Mouse (Mus musculus): Measurements from ENCODE around the gene Duoxa2. TPM values are rescaled to one million over a fixed set of nuclear protein-coding genes. Genes with fewer than 3 reads are reported as not detected.
"Not testable (repeated sequence)": the region's sequence is repeated elsewhere in the genome, so short reads cannot be mapped to it uniquely, and the experiment has no call there.

Duoxa2 gene
- total and polyA plus RNA-seq, 2 experiments, result 0.09 TPM; not detected in 1

DNA sequence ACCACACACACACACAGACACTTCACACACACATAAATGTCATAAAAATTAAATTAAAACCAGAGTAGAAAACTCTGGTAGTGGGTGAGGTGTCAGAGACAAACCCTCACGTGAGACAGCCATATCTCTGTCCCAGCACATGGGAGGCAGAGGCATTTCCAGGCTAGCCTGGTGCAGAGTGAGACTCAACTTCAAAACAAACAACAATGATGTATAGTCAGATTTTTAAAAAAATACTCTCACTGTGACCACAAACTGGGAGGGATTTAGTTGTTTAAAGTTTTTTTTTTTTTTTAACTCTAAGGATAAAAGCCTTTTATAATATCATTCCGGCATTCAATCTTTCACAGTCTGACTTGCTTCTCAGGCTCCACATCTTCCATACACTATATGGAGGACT lies 26.7 kb downstream of the Duoxa2 start:
- no peak for DNase-seq (ENCODE audit: extremely low read depth, low read depth, low spot score)
- Histone ChIP-seq H3K4me1 (ENCODE audit: control insufficient read depth, insufficient read depth, low read length) (peaks cover 3% of the 10 kb centered on the region; the same call in 1 of the 2 replicates), H3K9ac (ENCODE audit: low read depth, low read length) (no peak overlapping the region), H3K36me3 (ENCODE audit: control insufficient read depth, insufficient read depth, low read length) (no peaks in the 10 kb centered on the region), H3K79me2 (ENCODE audit: control insufficient read depth, insufficient read depth, low read length) (no peaks in the 10 kb centered on the region), H3K4me3 (ENCODE audit: insufficient read depth, low read depth, low read length) (no peak overlapping the region), H3K27me3 (ENCODE audit: control insufficient read depth, insufficient read depth, low read length) (no peaks in the 10 kb centered on the region), H3K27ac (replicated peaks; ENCODE audit: insufficient read depth, low read depth, low read length) (no peak overlapping the region)
- TF ChIP-seq CTCF (IDR thresholded peaks at IDR 0.05; ENCODE audit: low read depth, low read length) (no peak), POLR2A (IDR thresholded peaks at IDR 0.05; ENCODE audit: extremely low read depth, insufficient read depth, low read length) (no peak)
- 85% methylated on average over 2 of the region's 2 CpGs for WGBS

DNA sequence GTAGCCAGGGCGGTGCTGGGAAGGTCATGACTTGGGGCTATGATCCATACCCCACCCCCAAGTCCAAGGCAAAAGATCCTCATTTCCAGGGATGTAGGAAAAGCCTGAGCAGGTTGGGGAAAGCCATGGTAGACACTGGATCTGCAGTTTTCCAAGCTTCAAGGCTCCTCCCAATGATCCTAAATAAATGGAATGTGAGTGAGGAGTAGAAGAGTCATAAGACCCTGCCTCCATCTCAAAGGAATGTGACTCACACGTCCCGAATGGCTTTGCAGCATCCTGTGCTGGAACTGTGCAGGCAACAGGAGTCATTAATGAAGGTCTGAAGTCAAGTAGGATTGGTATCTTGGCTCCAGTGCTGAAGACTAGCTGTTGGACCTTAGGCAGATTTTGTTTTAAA lies 29.3 kb downstream of the Duoxa2 start:
- TF ChIP-seq POLR2A (IDR thresholded peaks at IDR 0.05; ENCODE audit: extremely low read depth, insufficient read depth, low read length) (no peak), CTCF (IDR thresholded peaks at IDR 0.05; ENCODE audit: low read depth, low read length) (no peak)
- Histone ChIP-seq H3K27ac (replicated peaks; ENCODE audit: insufficient read depth, low read depth, low read length) (no peak overlapping the region), H3K4me3 (ENCODE audit: insufficient read depth, low read depth, low read length) (no peak overlapping the region), H3K36me3 (ENCODE audit: control insufficient read depth, insufficient read depth, low read length) (no peaks in the 10 kb centered on the region), H3K27me3 (ENCODE audit: control insufficient read depth, insufficient read depth, low read length) (no peaks in the 10 kb centered on the region), H3K9ac (ENCODE audit: low read depth, low read length) (no peak overlapping the region), H3K4me1 (ENCODE audit: control insufficient read depth, insufficient read depth, low read length) (peaks cover 3% of the 10 kb centered on the region; the same call in 1 of the 2 replicates), H3K79me2 (ENCODE audit: control insufficient read depth, insufficient read depth, low read length) (no peaks in the 10 kb centered on the region)
- no peak for DNase-seq (ENCODE audit: extremely low read depth, low read depth, low spot score)
- WGBS, result 79% methylated on average over 3 of the region's 3 CpGs

DNA sequence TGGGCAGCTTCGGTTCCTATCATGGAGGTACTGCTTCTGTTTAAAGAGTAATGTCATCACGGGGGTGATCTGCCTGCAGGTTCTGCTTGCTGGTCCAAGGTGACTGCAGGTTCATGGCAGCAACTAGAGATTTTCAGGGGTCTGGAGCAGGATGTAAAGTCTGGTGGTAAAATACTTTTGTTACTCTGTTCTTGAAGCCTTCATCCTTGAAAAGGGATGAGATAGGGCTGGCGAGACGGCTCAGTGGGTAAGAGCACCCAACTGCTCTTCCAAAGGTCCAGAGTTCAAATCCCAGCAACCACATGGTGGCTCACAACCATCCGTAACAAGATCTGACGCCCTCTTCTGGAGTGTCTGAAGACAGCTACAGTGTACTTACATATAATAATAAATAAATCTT lies 31.6 kb downstream of the Duoxa2 start:
- not testable (repeated sequence) for H3K9ac ChIP-seq (ENCODE audit: low read depth, low read length); H3K27ac ChIP-seq (replicated peaks; ENCODE audit: insufficient read depth, low read depth, low read length); H3K4me3 ChIP-seq (ENCODE audit: insufficient read depth, low read depth, low read length); H3K4me1 ChIP-seq (ENCODE audit: control insufficient read depth, insufficient read depth, low read length); H3K79me2 ChIP-seq (ENCODE audit: control insufficient read depth, insufficient read depth, low read length); H3K36me3 ChIP-seq (ENCODE audit: control insufficient read depth, insufficient read depth, low read length); H3K27me3 ChIP-seq (ENCODE audit: control insufficient read depth, insufficient read depth, low read length); DNase-seq (ENCODE audit: extremely low read depth, low read depth, low spot score)
- 80% methylated on average over 6 of the region's 6 CpGs for WGBS

GRCm38 (mm10) chr2:122332222-122332621 lies 33.5 kb downstream of the Duoxa2 start:
- TF ChIP-seq POLR2A (IDR thresholded peaks at IDR 0.05; ENCODE audit: extremely low read depth, insufficient read depth, low read length), result no peak
- TF ChIP-seq CTCF (IDR thresholded peaks at IDR 0.05; ENCODE audit: low read depth, low read length), result no peak
- WGBS, result 80% methylated on average over 3 of the region's 3 CpGs
- H3K36me3 ChIP-seq (ENCODE audit: control insufficient read depth, insufficient read depth, low read length), result no peaks in the 10 kb centered on the region

DNA sequence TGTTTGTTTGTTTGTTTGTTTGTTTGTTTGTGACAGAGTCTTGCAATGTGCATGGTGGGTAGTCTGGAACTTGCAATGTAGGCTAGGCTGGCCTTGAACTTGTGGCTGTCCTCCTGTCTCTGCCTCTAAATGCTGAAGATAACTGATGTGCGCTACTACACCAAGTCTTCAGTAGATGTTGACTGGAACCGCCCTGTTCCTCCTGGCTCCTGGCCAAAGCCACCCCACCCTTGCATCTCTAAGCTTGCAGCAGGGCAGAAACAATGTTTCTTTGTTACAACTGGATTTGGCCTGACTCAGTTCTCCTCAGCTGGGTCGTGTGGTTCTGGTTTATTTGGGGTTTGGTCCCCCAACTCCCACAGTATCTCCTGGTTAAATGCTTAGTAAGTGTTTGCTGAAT lies 35.5 kb downstream of the Duoxa2 start:
- H3K27ac ChIP-seq (replicated peaks; ENCODE audit: insufficient read depth, low read depth, low read length), result no peak overlapping the region
- H3K36me3 ChIP-seq (ENCODE audit: control insufficient read depth, insufficient read depth, low read length), result no peaks in the 10 kb centered on the region
- TF ChIP-seq CTCF (IDR thresholded peaks at IDR 0.05; ENCODE audit: low read depth, low read length) (no peak), POLR2A (IDR thresholded peaks at IDR 0.05; ENCODE audit: extremely low read depth, insufficient read depth, low read length) (no peak)
- H3K79me2 ChIP-seq (ENCODE audit: control insufficient read depth, insufficient read depth, low read length), result no peaks in the 10 kb centered on the region
- H3K27me3 ChIP-seq (ENCODE audit: control insufficient read depth, insufficient read depth, low read length), result no peaks in the 10 kb centered on the region
- H3K4me1 ChIP-seq (ENCODE audit: control insufficient read depth, insufficient read depth, low read length), result no peaks in the 10 kb centered on the region
- H3K9ac ChIP-seq (ENCODE audit: low read depth, low read length), result no peak overlapping the region
- 73% methylated on average over 3 of the region's 3 CpGs for WGBS
- H3K4me3 ChIP-seq (ENCODE audit: insufficient read depth, low read depth, low read length), result no peak overlapping the region
- DNase-seq (ENCODE audit: extremely low read depth, low read depth, low spot score), result no peak

More at GRCm38 (mm10) chr2:122332222-122332621, 33.5 kb downstream of the Duoxa2 start:
- no peak overlapping the region for H3K9ac ChIP-seq (ENCODE audit: low read depth, low read length)
- H3K27me3 ChIP-seq (ENCODE audit: control insufficient read depth, insufficient read depth, low read length), result no peaks in the 10 kb centered on the region
- no peak for DNase-seq (ENCODE audit: extremely low read depth, low read depth, low spot score)
- no peaks in the 10 kb centered on the region for H3K4me1 ChIP-seq (ENCODE audit: control insufficient read depth, insufficient read depth, low read length)
- no peak overlapping the region for H3K4me3 ChIP-seq (ENCODE audit: insufficient read depth, low read depth, low read length)
- H3K79me2 ChIP-seq (ENCODE audit: control insufficient read depth, insufficient read depth, low read length), result no peaks in the 10 kb centered on the region
- H3K27ac ChIP-seq (replicated peaks; ENCODE audit: insufficient read depth, low read depth, low read length), result no peak overlapping the region

GRCm38 (mm10) chr2:122337291-122337690 lies 38.6 kb downstream of the Duoxa2 start:
- Histone ChIP-seq H3K27me3 (ENCODE audit: control insufficient read depth, insufficient read depth, low read length) (no peaks in the 10 kb centered on the region), H3K4me1 (ENCODE audit: control insufficient read depth, insufficient read depth, low read length) (no peaks in the 10 kb centered on the region), H3K27ac (replicated peaks; ENCODE audit: insufficient read depth, low read depth, low read length) (no peak overlapping the region), H3K36me3 (ENCODE audit: control insufficient read depth, insufficient read depth, low read length) (no peaks in the 10 kb centered on the region), H3K9ac (ENCODE audit: low read depth, low read length) (no peak overlapping the region), H3K4me3 (ENCODE audit: insufficient read depth, low read depth, low read length) (no peak overlapping the region), H3K79me2 (ENCODE audit: control insufficient read depth, insufficient read depth, low read length) (no peaks in the 10 kb centered on the region)
- WGBS, result 70% methylated on average over 21 of the region's 21 CpGs
- no peak for DNase-seq (ENCODE audit: extremely low read depth, low read depth, low spot score)
- TF ChIP-seq POLR2A (IDR thresholded peaks at IDR 0.05; ENCODE audit: extremely low read depth, insufficient read depth, low read length), result no peak
- TF ChIP-seq CTCF (IDR thresholded peaks at IDR 0.05; ENCODE audit: low read depth, low read length), result no peak
